Mouse (Mus musculus) lung, adult 2 months (tissue): Measurements from ENCODE around the gene Shroom3. TPM values are rescaled to one million over a fixed set of nuclear protein-coding genes. Genes with fewer than 3 reads are reported as not detected.

Experiments used
- DNase-seq: peaks from one replicate; pipeline ENCODE4 v3.0.0; 2022
- H3K4me1 ChIP-seq: fragments of 200-500 bp; 2 replicates; pipeline ENCODE4 v1.6.1; 2011; ENCODE audit warnings: low read length; ENCODE audit not compliant: control insufficient read depth, insufficient read depth
- H3K4me3 ChIP-seq: fragments of 200-500 bp; replicated peaks from 2 replicates; pipeline ENCODE3; 2011; ENCODE audit warnings: low read depth, mild to moderate bottlenecking, control low read depth, low read length; ENCODE audit errors: extremely low read depth
- CTCF ChIP-seq: fragments of 200-500 bp; IDR thresholded peaks from 2 replicates; pipeline ENCODE4 v1.5.1; 2011; ENCODE audit warnings: mild to moderate bottlenecking, low read length, control low read depth; ENCODE audit not compliant: insufficient read depth
- POLR2A ChIP-seq: fragments of 200-500 bp; IDR thresholded peaks from 2 replicates; pipeline ENCODE4 v1.6.1; 2011; ENCODE audit warnings: low read depth, mild to moderate bottlenecking, control low read depth, low read length, borderline replicate concordance; ENCODE audit errors: extremely low read depth
- WGBS: fragments of 180-500 bp; shearing (Covaris S2); methylation state at CpG from one replicate; pipeline ENCODE4 v1.1.7; 2018; 5-methylcytosine and 5-hydroxymethylcytosine counted together
- polyA plus RNA-seq: library from polyadenylated mRNA; depleted of rRNA; stranded (reverse); fragments of >200 nt; gene quantifications from 2 replicates; pipeline ENCODE4 v1.2.3, GENCODE M21; 2012

Shroom3 gene
- polyA plus RNA-seq, 1 experiment, result 63.6 TPM

DNA sequence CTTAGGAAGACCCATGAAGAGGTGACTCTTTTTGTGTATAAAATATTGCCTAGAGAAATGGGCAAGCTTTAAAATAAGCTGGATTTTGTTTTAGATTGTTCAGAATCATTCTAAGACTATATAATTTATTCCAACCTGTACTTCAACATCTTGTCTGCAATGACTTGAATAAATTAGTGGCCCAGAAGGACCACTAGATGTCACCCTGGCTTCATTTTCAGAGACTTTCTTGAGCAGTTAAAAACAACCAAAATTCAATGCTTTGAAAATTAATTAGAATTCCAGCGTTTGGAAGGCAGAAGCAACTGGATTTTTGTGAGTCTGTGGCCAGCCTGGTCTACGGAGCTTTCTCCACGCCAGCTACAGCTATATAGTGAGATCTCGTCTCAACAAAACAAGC is 3.8 kb upstream of the Shroom3 start:
- no peak overlapping the region for H3K4me3 ChIP-seq
- TF ChIP-seq CTCF (no peak), POLR2A (no peak)
- no peak for DNase-seq
- H3K4me1 ChIP-seq, result no peaks in the 10 kb centered on the region; the same call in 1 of the 2 replicates
- WGBS, result 28% methylated on average over 4 of the region's 4 CpGs

DNA sequence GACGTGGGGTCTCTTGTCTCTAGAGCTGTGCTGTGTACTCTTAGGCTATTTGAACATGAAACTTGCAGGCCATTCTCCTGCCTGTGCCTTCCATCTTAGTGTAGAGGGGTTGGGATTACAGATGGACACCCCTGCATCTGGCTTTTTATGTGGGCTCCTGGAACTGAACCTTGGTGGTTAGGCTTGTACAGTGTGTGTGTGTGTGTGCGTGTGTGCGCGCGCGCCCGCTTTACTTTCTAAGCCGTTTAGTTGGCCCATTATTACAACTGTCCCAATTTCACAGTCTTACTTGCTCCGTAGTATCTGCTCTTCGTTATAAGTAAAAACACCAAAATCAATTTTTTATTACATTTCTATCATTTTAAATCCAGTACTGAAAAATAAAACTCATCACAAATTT is 1.4 kb upstream of the Shroom3 start:
- DNase-seq, result no peak
- Histone ChIP-seq H3K4me1 (no peaks in the 10 kb centered on the region), H3K4me3 (no peak overlapping the region)
- 95% methylated on average over 10 of the region's 10 CpGs for WGBS
- TF ChIP-seq POLR2A (no peak), CTCF (no peak)

DNA sequence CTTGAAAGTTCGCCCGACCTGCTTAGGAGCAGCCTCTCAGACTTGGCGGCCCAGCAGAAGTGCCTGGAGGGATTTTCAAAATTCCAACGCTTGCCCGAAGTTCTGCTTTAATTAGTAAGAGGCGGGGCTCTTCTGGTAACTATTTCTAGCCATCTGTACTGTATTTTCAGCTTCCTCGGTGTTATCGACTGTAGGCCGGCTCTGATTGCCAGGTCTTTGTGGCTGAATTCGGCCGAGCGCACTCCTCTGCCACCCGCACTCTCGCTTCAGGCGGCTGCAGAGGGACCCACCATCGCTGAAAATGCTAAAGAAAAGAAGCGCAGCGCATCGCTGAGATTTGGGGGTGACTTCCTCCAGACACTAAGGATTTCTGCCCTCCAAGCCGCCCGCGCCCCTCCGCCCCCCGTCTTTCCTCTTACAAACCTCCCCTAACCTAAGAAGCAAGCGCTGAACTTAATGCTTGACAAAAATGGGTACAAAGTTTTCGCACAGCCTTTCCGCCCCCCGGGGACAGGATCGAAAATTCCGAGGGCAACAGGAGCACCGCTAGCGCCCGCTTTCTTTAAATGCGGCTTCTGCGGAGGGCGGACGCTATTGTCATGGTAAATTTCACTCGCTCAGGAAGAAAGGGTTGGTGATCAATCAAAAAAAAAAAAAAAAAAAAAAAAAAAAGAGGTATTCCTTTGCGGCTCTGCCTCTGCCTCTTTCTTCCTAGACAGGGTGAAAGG is 450 bp upstream of the Shroom3 start:
- DNase-seq, result peak; percentile 34
- 5% methylated on average over 39 of the region's 39 CpGs for WGBS
- Histone ChIP-seq H3K4me1 (no peaks in the 10 kb centered on the region), H3K4me3 (peak overlapping the region; percentile 67)
- no peak for TF ChIP-seq CTCF
- TF ChIP-seq POLR2A, result no peak

DNA sequence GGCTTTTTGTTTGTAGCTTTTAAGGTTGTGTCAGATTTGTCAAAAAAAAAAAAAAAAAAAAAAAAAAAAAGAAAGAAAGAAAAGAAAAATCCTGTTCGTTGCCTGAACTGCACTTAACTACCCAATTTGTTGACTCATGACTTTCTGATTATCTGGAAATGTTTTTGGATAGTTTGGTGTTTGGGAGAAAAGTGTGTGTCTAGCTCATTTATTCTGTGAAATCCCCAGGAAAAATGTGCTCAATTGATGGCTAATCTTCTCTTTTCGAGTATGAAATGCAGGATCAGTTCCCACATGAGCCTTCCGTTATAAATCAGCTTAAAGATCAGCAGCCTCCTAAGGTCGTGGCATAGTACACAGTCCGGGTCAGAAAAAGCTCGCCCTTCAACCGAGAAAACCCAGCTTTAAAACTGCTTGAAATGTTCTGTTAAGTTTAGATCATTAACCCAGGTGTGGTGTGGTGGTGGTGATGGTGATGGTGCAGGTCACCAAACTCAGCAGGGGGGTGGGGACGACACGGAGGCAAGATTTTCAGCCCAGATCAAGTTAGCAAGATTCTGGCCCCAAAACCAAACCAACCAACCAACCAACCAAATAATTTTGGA is 738 bp downstream of the Shroom3 start:
- Histone ChIP-seq H3K4me1 (no peaks in the 10 kb centered on the region), H3K4me3 (peak overlapping the region; percentile 57)
- no peak for TF ChIP-seq POLR2A
- no peak for TF ChIP-seq CTCF
- no peak for DNase-seq
- WGBS, result 57% methylated on average over 9 of the region's 9 CpGs

DNA sequence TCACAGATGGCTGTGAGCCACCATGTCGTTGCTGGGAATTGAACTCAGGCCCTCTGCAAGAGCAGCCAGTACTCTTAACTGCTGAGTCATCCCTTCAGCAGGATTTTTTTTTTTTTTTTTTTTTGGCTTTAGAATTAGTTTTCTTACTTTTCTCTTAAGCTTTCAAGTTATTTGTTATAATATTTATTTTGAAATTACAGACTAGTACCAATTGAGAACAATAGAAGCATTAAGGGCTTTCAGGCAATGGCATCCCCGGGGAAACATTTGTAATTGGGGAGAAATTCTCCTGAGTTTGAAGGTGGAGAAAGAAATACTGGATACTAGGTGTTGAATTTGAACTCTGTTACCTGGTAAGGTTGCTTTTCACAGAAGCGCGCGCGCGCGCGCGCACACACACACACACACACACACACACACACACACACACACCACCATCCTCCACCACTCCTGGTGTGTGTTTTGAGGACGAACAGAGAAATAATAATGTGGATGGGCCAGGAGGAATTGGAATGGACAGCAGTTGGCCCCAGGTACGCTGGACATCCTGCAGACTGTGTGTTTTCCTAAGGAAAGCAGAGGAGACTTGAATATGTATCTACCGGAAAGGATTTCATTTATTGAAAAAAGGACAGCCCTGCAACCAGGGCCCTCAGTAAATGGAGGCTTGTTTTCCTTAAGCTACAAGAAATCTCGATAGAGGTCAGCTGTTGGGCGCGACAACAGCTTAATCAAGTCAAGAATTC is 1.7 kb downstream of the Shroom3 start:
- Histone ChIP-seq H3K4me1 (no peaks in the 10 kb centered on the region), H3K4me3 (peak overlapping the region; percentile 22)
- 92% methylated on average over 16 of the region's 16 CpGs for WGBS
- DNase-seq, result no peak
- TF ChIP-seq POLR2A (no peak), CTCF (no peak)

DNA sequence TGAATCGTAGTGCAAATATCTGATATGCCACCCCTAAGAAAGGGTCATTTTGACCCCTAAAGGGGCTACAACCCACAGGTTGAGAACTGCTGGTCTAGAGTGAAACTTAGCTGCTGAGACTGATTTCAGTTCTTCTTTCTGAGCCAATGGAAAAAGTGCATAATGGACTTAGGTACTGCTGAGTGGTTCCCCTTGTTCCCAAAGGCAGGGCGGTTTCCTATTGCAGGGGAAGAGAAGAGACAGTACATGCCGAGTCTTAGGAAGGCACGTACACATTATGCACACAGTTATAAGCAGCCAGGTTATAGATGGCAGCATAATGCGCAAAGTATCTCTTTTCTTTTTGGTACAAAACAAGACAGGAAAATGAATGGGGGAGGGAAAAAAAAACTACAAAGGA is 4.9 kb downstream of the Shroom3 start:
- Histone ChIP-seq H3K4me1 (no peaks in the 10 kb centered on the region), H3K4me3 (no peak overlapping the region)
- DNase-seq, result no peak
- TF ChIP-seq POLR2A, result no peak
- TF ChIP-seq CTCF, result no peak
- WGBS, result 77% methylated on average over 5 of the region's 5 CpGs

DNA sequence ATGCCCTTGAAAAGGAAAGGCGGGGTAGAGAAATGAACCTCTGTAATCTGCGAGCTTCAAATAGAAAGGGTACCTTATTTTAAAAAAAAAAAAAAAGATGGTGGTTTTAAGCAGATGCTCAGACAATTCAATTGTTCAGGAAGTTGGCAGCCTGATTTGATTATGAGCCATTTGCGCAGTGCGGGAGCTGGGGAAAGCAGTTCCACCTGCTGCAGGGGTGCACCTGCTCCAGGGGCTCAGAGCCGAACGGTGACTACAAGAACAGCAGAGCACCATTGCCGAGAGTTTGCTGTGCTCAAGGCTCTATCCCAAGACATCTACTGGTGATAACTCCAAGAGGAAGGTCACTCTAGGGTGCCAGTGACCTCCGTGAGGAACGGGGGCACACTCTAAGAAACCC is 5.3 kb downstream of the Shroom3 start:
- H3K4me1 ChIP-seq, result no peaks in the 10 kb centered on the region; the same call in 1 of the 2 replicates
- no peak for DNase-seq
- 88% methylated on average over 9 of the region's 9 CpGs for WGBS
- TF ChIP-seq POLR2A, result no peak
- TF ChIP-seq CTCF, result no peak
- no peak overlapping the region for H3K4me3 ChIP-seq

DNA sequence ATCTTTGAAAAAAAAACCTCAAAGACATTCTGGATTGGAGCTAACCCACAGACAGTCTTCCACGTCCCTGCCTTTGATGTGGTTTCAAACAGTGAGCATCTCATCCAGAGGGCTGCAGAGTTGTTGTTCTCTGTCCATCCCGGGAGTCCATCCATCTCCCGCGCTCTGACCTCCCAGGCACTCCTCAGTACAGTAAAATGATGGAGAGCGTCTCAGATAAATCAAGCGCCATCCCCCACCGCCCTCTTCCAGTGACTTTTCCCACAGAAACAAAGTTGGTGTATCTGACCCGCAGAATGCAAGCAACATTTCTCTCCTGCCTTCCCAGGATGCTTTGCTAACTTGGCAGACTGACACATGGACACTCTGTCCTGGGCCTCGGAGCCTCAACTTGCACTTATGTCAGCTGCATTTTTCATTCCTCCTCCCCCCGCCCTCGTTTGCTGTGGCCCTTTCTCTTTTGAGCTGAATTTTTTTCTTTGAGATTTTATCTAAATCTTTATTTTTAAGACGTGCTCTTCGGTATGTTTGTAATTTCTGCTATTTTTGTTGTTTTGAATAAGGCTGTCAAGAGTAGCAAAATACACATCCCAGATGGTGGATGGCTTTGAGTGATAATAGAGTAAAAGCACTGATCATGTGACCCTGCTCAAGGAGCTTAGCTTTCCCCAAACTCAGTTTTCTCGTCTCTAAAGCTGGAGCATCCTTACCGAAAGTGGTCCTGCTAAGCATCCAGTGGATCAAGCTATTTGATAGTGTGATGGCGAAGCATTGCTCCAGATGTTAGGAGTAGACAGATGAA is 9.2 kb downstream of the Shroom3 start:
- TF ChIP-seq POLR2A, result no peak
- TF ChIP-seq CTCF, result no peak
- no peak for DNase-seq
- no peak overlapping the region for H3K4me3 ChIP-seq
- H3K4me1 ChIP-seq, result no peaks in the 10 kb centered on the region; the same call in 1 of the 2 replicates
- 41% methylated on average over 16 of the region's 16 CpGs for WGBS

DNA sequence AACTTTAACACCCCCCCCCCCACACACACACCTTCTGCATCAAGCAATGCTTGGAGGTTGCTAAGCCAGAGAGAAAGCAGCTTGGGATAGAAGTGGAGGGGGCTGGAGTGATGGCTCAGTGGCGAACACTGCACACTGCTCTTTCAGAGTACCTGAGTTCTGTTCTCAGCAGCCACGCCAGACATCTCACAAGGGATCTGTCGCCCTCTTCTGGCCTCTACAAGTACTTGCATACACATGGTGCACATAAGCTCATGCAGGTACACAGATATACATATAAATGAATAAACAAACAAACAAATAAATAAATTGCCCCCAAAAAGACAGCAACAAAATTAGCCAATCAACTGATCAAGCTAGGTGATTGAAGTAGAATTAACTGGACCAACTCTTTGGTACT is 10.5 kb downstream of the Shroom3 start:
- WGBS, result 89% methylated on average over 3 of the region's 3 CpGs
- TF ChIP-seq CTCF (no peak), POLR2A (no peak)
- DNase-seq, result no peak
- Histone ChIP-seq H3K4me1 (peaks cover 3% of the 10 kb centered on the region), H3K4me3 (no peak overlapping the region)
